Mouse (Mus musculus): ENCODE data around the gene Smim5.
"Not testable (repeated sequence)": the region's sequence is repeated elsewhere in the genome, so short reads cannot be mapped to it uniquely, and the experiment has no call there.

Smim5 gene

GRCm38 (mm10) chr11:115899486-115900266, at the start of gene Smim5:
Smim5 (plus strand) TSS chr11:115899966.
- DNase-seq = no peak

GRCm38 (mm10) chr11:115854674-115855073, 45.1 kb upstream of the Smim5 start:
- no peak for DNase-seq

- not testable (repeated sequence) for DNase-seq
Observed at GRCm38 (mm10) chr11:115857146-115857545, 42.6 kb upstream of the Smim5 start.

- DNase-seq = peak in 1 of 2 experiments; percentile 40
Observed at GRCm38 (mm10) chr11:115857936-115858335, 41.8 kb upstream of the Smim5 start.

GRCm38 (mm10) chr11:115858354-115858753, 41.4 kb upstream of the Smim5 start, which contains the start of gene Myo15b:
Myo15b (plus strand) TSS chr11:115858406.
- DNase-seq = no peak

- DNase-seq = peak; percentile 79 to 88
Observed at GRCm38 (mm10) chr11:115859143-115859945, 40.4 kb upstream of the Smim5 start.

- no peak for DNase-seq
Observed at GRCm38 (mm10) chr11:115863895-115864294, 35.9 kb upstream of the Smim5 start.

GRCm38 (mm10) chr11:115869393-115869792, 30.4 kb upstream of the Smim5 start:
- DNase-seq = no peak

GRCm38 (mm10) chr11:115872437-115872836, 27.3 kb upstream of the Smim5 start:
- DNase-seq = no peak

GRCm38 (mm10) chr11:115875935-115876334, 23.8 kb upstream of the Smim5 start:
- no peak for DNase-seq

- no peak for DNase-seq
Observed at GRCm38 (mm10) chr11:115876438-115876837, 23.3 kb upstream of the Smim5 start.

GRCm38 (mm10) chr11:115877174-115877755, 22.5 kb upstream of the Smim5 start:
- DNase-seq = no peak

- DNase-seq = no peak
Observed at GRCm38 (mm10) chr11:115878071-115878470, 21.7 kb upstream of the Smim5 start.

- DNase-seq = no peak
Observed at GRCm38 (mm10) chr11:115881002-115881401, 18.8 kb upstream of the Smim5 start.

GRCm38 (mm10) chr11:115883251-115883650, 16.5 kb upstream of the Smim5 start:
- DNase-seq = peak in 1 of 2 experiments; percentile 30

GRCm38 (mm10) chr11:115884361-115884760, 15.4 kb upstream of the Smim5 start:
- DNase-seq = no peak

- no peak for DNase-seq
Observed at GRCm38 (mm10) chr11:115885281-115885680, 14.5 kb upstream of the Smim5 start.

- DNase-seq = no peak
Observed at GRCm38 (mm10) chr11:115886446-115886845, 13.3 kb upstream of the Smim5 start.

GRCm38 (mm10) chr11:115888020-115888419, 11.7 kb upstream of the Smim5 start:
- DNase-seq = no peak

GRCm38 (mm10) chr11:115889159-115889558, 10.6 kb upstream of the Smim5 start:
- DNase-seq = no peak

- DNase-seq = no peak
Observed at GRCm38 (mm10) chr11:115892213-115892612, 7.6 kb upstream of the Smim5 start.

GRCm38 (mm10) chr11:115893071-115893470, 6.7 kb upstream of the Smim5 start:
- no peak for DNase-seq

GRCm38 (mm10) chr11:115894755-115895520, 4.8 kb upstream of the Smim5 start:
- DNase-seq = peak; percentile 57 to 74
